In genomic region chr8:56219391-56219790, GRCm38 (mm10) we compare ENCODE assay signal across 23 mouse cellular contexts.
DNase-seq lines count a peak whose midpoint lies in the region; ATAC-seq and TF ChIP-seq lines count a peak whose summit lies in the region.
"Had no signal": no experiment of that assay in that cellular context is flagged by ENCODE, and none has a peak within 500 bp of the region (broad histone marks: within the 10 kb centered on the region; RNA-seq: fewer than 3 reads in every experiment).

No protein-coding gene starts in this region.

- TF ChIP-seq CTCF in lung, adult 2 months (IDR thresholded peaks at IDR 0.05; ENCODE audit: insufficient read depth, low read length): no peak

- in situ Hi-C loops in ES-E14 (cut with MboI; ENCODE audit: low sequenced_read_pairs in 2 of 2, unreplicated experiment in 2 of 2): no loop called here

- no peak for TF ChIP-seq POLR2A in lung, adult 2 months (IDR thresholded peaks at IDR 0.05; ENCODE audit: borderline replicate concordance, extremely low read depth, low read depth, low read length)

- no peaks in the 10 kb centered on the region for H3K9me3 ChIP-seq in ES-E14 (ENCODE audit: control insufficient read depth, insufficient read depth, low read depth, low read length)
- H3K9me3 ChIP-seq: embryonic facial prominence, embryonic 15.5 days; forebrain, embryonic 10.5 days; hindbrain, embryonic 12.5 days had no signal

- ATAC-seq in monocyte, adult 5-6 weeks (replicated peaks; ENCODE audit: insufficient number of reproducible peaks, low FRiP score, low TSS enrichment, poor library complexity, severe bottlenecking): no peak
- ATAC-seq: forebrain, embryonic 14.5 days; hindbrain, embryonic 16.5 days; Patski had no signal

- H3K36me3 ChIP-seq in ES-E14 (ENCODE audit: control insufficient read depth, insufficient read depth, low read length, poor library complexity, severe bottlenecking): no peaks in the 10 kb centered on the region
- H3K36me3 ChIP-seq: embryonic facial prominence, embryonic 15.5 days; forebrain, embryonic 10.5 days; hindbrain, embryonic 12.5 days had no signal

- H3K27ac ChIP-seq in ES-E14 (ENCODE audit: insufficient read depth, low read depth, low read length, poor library complexity, severe bottlenecking): peak overlapping the region; percentile 12; the same call in 1 of the 2 replicates
- H3K27ac ChIP-seq: embryonic facial prominence, embryonic 15.5 days; forebrain, embryonic 10.5 days; gastrocnemius, adult 2 months; hindbrain, embryonic 12.5 days had no signal

- no peak overlapping the region for H3K9ac ChIP-seq in ES-E14 (ENCODE audit: insufficient read depth, low read depth, low read length, poor library complexity, severe bottlenecking)
- H3K9ac ChIP-seq: embryonic facial prominence, embryonic 15.5 days; hindbrain, embryonic 12.5 days had no signal

- peak; percentile 43 for DNase-seq in kidney, adult 9 months
- DNase-seq in kidney, postnatal 4 days: no peak
- peak; percentile 33 for DNase-seq in ES-E14 (ENCODE audit: low read depth, low spot score)
- DNase-seq in kidney, postnatal 14 days: peak; percentile 9
- DNase-seq in adrenal gland, adult 18-20 months (ENCODE audit: low spot score in 2 of 2): no peak
- no peak for DNase-seq in lung, adult 2 months
- DNase-seq: adrenal gland, postnatal 10 days; cerebellum, adult 11 months; cerebellum, adult 8-10 months; cerebellum, postnatal 14 days; embryo, embryonic 11 days; gastrocnemius, adult 2 months; gastrocnemius, postnatal 25 days; heart, postnatal 10 days; heart, postnatal 4 days had no signal

- peaks cover 3 to 13% of the 10 kb centered on the region in 2 experiments; a peak in 3 of 4 replicates for H3K4me1 ChIP-seq in ES-E14 (ENCODE audit: control insufficient read depth in 2 of 2, insufficient read depth in 2 of 2, low read length in 2 of 2, poor library complexity in 1 of 2)
- no peaks in the 10 kb centered on the region for H3K4me1 ChIP-seq in lung, adult 2 months (ENCODE audit: control insufficient read depth, insufficient read depth, low read length)
- H3K4me1 ChIP-seq: embryonic facial prominence, embryonic 15.5 days; forebrain, embryonic 10.5 days; hindbrain, embryonic 12.5 days had no signal

- H3K4me3 ChIP-seq in ES-E14 (ENCODE audit: insufficient read depth in 1 of 2, low read depth in 1 of 2, low read length in 2 of 2, poor library complexity in 1 of 2, severe bottlenecking in 1 of 2): no peak overlapping the region
- no peak overlapping the region for H3K4me3 ChIP-seq in lung, adult 2 months (replicated peaks; ENCODE audit: extremely low read depth, low read depth, low read length)
- H3K4me3 ChIP-seq: embryonic facial prominence, embryonic 15.5 days; erythroblast, embryonic 14.5 days; forebrain, embryonic 10.5 days; gastrocnemius, adult 2 months; hindbrain, embryonic 12.5 days had no signal

- 88% methylated on average over 1 of the region's 1 CpGs for WGBS in lung, adult 2 months

TF ChIP-seq in ES-E14, 5 proteins besides CTCF, POLR2A, EP300 and RAD21:
- TF ChIP-seq ZNF384 (IDR thresholded peaks at IDR 0.05; ENCODE audit: low read depth, low read length): no peak
- no peak for TF ChIP-seq CHD2 (IDR thresholded peaks at IDR 0.05; ENCODE audit: low read depth, low read length)
- TF ChIP-seq MAFK (IDR thresholded peaks at IDR 0.05; ENCODE audit: insufficient read depth, low read depth, low read length): no peak
- TF ChIP-seq ZC3H11A (IDR thresholded peaks at IDR 0.05; ENCODE audit: borderline replicate concordance, low read depth, low read length): no peak
- no peak for TF ChIP-seq HCFC1 (IDR thresholded peaks at IDR 0.05; ENCODE audit: borderline replicate concordance, insufficient read depth, low read length)
TF ChIP-seq in ES-E14: peak in this region for 0.

Comparison
In these comparisons a context has a peak if more than half of its experiments do, and no peak if none do; other contexts are left out.
1. DNase-seq: peak in kidney, adult 9 months (single experiment), ES-E14 (single experiment) and kidney, postnatal 14 days (single experiment); none in kidney, postnatal 4 days (0 of 2), adrenal gland, adult 18-20 months (0 of 2) and lung, adult 2 months (single experiment).